Mouse (Mus musculus) left cerebral cortex, adult 8-10 months (tissue): ENCODE data around the gene Gpalpp1. TPM values are rescaled to one million over a fixed set of nuclear protein-coding genes. Genes with fewer than 3 reads are reported as not detected.
A peak's percentile ranks its signal among the peaks of the same experiment; 100 is the strongest.

ENCODE experiments used
- DNase-seq, 2 experiments: peaks; one replicate each; pipeline ENCODE4 v3.0.0; 2022; ENCODE audit warnings: low spot score in 2 of 2
- total RNA-seq, 4 experiments: library from RNA; stranded (reverse); gene quantifications; 2 replicates each; pipeline ENCODE4 v1.2.4; 2022

The Gpalpp1 gene
- total RNA-seq, 4 experiments from 2014 or later, result 21.9 to 25.0 (median 23.4) TPM

- no peak for DNase-seq
These were observed 5.2 kb upstream of the Gpalpp1 start for GRCm38 (mm10) chr14:76115744-76116143.

GRCm38 (mm10) chr14:76099543-76099942 lies 11.0 kb downstream of the Gpalpp1 start:
- no peak for DNase-seq

DNA sequence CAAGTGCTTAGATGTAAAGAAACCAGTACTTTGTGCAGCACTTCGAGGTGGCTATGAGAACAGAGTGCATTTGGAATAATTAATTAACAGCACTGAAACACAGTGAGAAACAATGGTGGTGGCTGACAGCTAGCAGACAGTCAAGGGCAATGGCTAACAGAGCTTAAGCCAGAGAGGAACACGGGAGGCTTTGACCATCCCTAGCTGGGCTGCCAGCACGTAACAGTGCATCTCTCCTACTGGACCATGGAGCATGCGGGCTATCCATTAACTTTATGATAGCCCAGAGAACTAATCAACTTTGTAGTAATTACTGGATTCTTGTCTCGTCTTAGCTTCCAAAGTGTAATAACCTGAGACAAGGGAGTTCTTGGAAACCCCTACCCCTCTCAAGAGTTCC lies 12.7 kb downstream of the Gpalpp1 start:
- no peak for DNase-seq

GRCm38 (mm10) chr14:76097244-76097643 lies 13.3 kb downstream of the Gpalpp1 start:
- no peak for DNase-seq

- no peak for DNase-seq
These were observed 26.4 kb downstream of the Gpalpp1 start for GRCm38 (mm10) chr14:76084188-76084587.

- DNase-seq, result no peak
These were observed 28.4 kb downstream of the Gpalpp1 start for GRCm38 (mm10) chr14:76082086-76082636.

GRCm38 (mm10) chr14:76081451-76081850 lies 29.1 kb downstream of the Gpalpp1 start:
- no peak for DNase-seq

GRCm38 (mm10) chr14:76077088-76077491 lies 33.5 kb downstream of the Gpalpp1 start:
- DNase-seq, result peak; percentile 46 to 52

GRCm38 (mm10) chr14:76076602-76077001 lies 34.0 kb downstream of the Gpalpp1 start:
- DNase-seq, result peak in 1 of 2 experiments; percentile 27

DNA sequence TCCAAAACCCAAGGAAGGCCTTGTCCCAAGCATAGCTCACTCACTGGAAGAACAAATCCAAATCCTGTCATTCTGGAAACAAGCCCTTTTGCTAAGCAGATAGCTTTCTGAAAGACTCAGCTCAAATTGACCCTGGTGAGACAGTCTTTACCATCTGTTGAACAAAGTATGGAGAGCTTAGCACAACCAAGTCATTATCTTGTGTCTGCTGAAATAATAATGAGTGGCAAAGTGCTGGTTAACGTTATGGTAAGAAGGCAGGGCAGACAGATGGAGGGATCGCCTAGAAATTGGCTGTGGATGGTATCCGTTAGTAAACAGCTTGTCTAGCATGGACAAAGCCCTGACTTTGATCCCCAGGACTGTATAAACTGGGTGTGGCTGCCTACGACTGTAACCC lies 34.8 kb downstream of the Gpalpp1 start:
- DNase-seq, result no peak

GRCm38 (mm10) chr14:76074206-76074605 lies 36.4 kb downstream of the Gpalpp1 start:
- DNase-seq, result no peak

DNA sequence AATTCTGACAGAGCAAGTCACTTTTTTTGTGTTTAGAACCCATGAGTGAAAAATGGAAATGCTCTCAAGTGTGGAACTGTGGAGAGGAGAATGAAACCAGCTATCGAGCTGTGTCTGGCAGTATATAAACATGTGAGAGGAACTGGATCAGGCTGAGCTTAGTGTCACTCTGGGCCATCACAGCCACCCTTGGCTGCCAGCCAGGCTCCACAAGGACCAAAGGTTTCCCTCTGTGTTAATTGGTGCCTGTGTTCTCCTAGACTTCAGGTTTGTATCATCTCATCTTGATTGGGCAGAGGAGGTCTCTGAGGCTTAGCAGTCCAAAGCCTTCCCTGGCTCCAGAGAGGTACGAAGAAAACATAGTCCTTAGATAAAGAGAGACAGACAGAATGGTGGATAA lies 37.9 kb downstream of the Gpalpp1 start:
- no peak for DNase-seq

DNA sequence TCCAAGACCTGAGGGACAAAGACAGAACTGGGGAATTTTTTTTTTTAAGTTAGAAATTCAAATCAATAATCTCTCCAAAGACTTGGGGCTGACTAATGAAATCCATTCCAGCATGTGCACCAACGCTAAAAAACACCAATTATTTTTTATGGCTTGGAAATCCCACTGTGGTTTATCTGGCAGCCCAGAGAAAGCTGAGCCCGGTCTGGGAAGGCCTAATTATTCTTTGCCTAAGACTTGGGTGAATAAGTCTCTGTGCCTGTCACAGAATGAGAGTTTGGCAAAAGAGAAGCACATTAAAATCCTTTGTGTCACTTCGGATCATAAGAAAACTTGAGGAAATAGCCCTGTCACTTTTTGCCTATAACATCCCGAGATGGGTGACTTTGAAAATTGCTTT lies 41.3 kb downstream of the Gpalpp1 start:
- no peak for DNase-seq

DNA sequence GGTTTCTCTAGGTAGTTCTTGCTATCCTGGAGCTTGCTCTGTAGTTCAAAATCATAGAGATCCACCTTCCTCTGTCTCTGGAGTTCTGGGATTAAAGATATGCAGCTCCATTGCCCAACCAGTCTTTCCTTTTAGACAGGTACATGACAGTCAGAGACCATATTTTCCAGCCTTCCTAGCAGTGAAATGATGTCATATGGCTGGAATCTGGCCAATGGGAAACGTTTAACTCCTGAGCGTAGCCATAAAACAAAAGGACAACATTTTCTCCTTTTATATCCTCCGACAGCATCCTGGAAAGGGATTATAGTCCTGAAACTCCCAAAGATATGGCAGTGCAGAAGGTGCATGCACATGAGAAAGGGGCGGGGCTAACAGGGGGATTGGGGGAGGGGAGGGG lies 42.3 kb downstream of the Gpalpp1 start:
- no peak for DNase-seq

GRCm38 (mm10) chr14:76067237-76067636 lies 43.3 kb downstream of the Gpalpp1 start:
- no peak for DNase-seq

DNA sequence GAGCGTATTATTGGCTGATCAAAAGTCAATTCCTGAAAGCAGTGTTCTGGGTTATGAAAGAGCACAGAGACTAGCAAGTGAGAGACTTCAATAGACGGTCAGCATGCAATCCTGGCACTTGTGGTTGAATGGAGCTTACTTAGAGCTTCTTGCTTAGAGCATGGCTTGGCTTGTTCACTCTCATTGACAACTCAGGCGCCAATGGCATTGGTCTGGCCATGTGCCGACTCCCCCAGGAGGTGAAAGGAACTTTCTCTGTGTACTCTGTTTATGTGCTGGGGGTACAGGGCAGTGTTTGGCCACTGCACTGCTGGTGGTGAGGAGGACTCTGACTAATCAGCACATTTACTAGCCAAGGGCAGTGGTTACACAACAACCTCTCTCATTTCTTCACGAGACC lies 51.1 kb downstream of the Gpalpp1 start:
- DNase-seq, result no peak

DNA sequence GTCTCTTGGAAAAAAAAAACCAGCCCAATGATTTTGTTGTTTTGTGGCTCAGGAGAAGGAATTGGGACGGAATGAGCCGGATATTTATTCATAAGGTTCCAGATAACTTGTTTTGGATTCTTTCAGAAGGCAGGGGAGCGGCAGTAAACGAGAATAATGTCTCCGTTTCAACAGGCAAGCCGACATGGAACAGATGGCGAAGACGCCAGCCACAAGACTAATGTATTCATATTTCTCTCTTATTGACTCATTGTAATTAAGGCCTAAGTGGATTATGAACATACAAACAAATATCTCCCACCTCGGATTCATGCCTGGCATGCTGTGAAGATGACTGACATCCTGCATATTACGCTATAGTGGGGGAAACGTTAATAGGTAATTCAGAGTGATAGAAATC lies 56.8 kb downstream of the Gpalpp1 start:
- no peak for DNase-seq

DNA sequence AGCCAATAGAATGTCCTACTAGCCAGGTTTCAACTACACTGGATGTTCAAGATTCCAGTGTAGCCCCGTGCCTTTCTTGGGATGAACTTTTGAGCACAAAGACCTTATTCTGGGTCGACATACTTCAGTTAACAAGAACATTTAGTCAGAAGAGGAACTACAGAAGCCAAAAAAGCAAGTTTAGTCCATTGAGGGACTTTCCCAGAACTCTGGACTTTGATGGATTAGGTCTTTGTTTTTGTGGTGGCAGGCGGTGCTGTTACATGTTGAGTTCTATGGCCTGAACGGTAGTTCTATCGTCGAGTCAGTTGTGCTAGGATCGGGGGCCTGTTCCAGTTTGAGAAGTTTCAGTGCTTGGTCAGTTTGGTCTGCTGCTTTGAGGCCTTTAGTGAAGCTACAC lies 58.6 kb downstream of the Gpalpp1 start:
- DNase-seq, result no peak

DNA sequence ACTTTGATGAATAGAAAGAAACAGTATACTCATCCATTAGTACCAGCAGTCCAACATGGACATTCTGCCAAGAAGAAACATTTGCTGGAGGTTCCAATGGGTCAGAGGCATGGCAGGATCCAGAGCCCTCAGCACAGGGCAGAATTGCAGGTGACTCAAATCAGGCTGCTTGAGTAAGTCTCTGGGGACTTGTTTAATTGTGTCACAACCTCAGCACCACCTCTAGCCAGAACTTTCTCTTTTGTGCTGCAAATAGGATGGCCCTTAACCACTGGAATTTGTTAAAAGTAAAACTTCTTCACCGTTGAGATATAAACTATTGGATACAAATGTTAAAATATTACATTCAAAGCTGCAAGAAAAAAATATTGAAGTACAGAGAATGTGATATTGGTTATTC lies 64.8 kb downstream of the Gpalpp1 start:
- no peak for DNase-seq

GRCm38 (mm10) chr14:76044164-76044557 lies 66.4 kb downstream of the Gpalpp1 start:
- DNase-seq, result no peak

DNA sequence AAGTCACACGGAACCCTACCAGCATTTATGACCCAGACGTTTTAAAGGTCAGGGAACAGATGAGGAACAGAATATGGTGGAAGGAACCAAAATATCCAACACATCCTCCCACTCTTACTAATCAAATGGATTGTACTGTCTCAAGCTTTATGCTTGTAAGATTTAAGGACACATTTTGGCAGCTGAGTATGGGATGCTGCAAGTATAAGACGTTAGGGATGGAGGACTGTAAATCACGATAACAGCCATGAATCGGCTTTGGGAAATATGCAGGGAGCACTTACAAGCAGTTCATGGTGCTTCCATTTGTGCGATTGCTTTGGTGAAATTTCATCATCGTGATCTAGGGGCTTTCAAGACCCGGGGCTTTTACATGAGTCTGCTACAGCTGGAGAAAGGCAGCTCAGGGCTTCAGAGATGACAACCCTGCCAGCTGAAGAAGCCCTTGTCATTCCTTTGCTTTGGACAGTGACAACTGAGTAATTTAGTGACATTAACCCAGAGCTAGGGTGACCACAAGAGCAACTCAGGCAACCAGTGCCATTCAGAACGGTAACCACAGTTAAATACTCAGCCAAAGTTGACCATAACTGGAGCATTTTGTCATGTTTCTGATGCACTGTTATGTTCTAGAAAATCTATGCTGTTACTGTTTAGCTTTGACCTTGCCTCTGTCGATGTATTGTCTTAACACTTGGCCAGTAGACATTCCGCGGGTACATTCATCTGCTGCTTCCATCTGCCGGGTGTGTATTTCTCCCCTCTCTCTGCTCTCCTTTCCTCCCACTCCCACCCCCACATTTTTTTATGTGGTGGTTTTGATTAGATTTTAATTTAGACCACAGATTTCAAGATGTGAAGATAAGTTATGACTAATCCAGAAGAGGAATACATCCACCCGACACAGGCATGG lies 67.1 kb downstream of the Gpalpp1 start:
- DNase-seq, result peak in 1 of 2 experiments; percentile 13
